Mouse (Mus musculus): ENCODE data around the gene St6galnac6.

- no peak for TF ChIP-seq CTCF (IDR thresholded peaks at IDR 0.05; ENCODE audit: low read depth, low read length)
- TF ChIP-seq POLR2A (IDR thresholded peaks at IDR 0.05; ENCODE audit: borderline replicate concordance, low read depth, low read length), result no peak
Measured at GRCm38 (mm10) chr2:32610610-32611229, 11.2 kb downstream of the St6galnac6 start.
